Mouse (Mus musculus) lung, postnatal 36 days (tissue): ENCODE results near the gene Mki67.
"Not testable (repeated sequence)": the region's sequence is repeated elsewhere in the genome, so short reads cannot be mapped to it uniquely, and the experiment has no call there.

Experiments used
- DNase-seq: peaks from one replicate; pipeline ENCODE4 v3.0.0; 2022; ENCODE audit warnings: mixed read lengths

The Mki67 gene

DNA sequence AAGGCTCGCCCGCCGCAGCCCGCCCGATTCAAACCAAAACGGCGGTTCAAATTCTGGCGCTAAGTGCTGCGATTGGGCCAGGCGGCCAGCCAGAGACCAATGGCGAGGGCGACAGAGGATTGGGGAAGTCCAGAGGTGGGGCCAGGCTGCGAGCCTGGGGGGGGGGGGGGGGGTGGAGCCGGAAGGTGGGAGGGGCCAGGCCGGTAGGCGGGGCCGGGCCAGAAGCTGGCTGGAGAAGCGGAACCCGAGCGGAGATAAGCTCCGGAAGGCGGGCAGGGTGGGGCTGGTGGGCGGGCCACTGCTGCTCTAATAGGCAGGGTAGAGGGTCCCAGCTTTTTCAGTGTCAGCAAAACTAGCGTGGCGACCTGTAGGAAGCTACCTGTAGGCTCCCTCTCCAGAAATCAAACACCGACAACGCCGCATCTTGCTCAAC lies 300 bp upstream of the Mki67 start:
- peak; percentile 93 for DNase-seq

DNA sequence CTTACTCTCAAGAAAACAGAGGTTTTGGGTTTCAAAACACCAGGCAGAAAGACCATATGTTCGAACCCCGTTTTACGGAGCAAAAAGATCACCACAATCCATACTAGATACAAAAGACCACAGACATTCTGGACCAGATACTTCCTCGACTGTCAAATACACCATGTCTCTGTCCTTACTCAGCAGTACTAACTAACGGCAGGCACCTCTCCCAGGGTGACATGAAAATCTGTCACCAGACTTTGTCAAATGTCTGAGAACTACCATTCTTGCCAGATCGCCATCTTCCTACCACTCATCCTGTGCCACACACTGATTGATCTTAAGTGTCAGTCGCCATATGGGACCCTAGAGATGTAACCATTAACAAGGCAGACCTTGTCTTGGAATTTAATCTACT lies 995 bp downstream of the Mki67 start:
- DNase-seq = no peak

DNA sequence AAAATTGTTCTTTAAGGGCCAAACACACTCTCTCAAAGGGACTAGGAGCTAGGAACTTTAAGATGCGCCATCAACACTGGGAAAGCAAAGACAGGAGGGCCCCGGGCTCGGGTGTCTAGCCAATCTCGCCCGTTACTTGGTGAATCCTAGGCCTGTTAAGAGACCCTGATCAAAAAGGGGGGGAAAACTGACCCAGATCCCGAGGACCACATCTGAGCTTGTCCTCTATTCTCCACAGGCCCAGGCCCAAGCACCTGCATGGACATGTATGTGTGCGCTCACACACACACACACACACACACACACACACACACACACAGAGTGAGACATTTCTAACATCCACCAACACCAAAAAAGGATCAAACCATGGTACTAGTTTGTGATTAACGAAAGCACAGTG lies 2.8 kb downstream of the Mki67 start:
- no peak for DNase-seq

DNA sequence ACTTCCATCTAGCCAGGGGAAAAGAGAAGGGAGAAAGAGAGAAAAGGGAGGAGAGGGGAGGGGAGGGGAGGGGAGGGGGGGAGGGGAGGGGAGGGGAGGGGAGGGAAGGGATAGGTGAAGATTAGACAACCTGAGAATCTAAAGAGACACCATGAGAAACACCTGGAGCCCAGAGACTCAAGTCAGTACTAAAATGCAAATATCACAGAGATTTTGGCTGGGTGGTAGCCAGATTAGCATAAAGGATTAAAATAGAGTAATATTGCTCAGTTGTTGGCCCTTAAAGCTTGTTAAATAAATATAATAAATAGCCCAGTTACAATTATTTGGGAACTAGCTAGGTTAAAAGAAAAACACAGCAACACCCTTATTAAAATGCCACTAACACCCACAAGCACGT lies 3.6 kb downstream of the Mki67 start:
- DNase-seq = no peak

DNA sequence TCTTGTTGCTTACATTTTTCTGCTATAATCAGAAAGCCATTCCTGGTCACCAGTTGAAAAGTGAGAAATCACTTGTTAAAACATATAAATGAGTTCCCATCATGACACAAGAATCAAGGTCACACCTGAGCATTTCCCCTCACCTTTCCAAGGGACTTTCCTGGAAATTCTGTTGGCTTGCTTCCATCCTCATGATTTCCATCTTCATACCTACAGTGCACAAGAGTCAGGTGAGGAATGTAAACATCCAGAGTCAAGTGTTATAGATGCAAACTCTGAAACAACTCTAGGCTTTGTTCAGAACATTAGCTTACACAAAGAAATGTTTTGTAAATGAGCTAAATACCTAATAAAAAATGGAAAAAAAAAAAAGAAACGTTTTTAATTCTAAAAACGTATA lies 5.5 kb downstream of the Mki67 start:
- DNase-seq = no peak

DNA sequence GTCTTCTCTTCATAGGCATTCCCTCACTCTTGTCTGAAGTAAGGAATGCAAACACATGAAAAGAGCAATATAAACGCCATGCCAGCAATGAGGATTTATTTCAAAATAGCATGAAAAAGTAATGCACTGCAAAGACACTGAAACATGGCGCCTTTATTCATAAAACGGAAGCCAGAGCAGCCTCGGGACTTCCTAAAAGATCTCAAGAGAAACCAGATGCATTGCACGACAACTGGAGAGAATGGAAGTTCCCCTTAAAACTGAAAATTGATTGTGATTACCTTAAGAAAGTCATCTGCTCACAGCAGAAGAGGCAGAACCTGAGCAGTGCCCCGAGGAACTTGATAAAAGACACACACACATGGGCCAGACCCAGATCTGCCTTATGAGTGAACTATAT lies 10.4 kb downstream of the Mki67 start:
- no peak for DNase-seq

DNA sequence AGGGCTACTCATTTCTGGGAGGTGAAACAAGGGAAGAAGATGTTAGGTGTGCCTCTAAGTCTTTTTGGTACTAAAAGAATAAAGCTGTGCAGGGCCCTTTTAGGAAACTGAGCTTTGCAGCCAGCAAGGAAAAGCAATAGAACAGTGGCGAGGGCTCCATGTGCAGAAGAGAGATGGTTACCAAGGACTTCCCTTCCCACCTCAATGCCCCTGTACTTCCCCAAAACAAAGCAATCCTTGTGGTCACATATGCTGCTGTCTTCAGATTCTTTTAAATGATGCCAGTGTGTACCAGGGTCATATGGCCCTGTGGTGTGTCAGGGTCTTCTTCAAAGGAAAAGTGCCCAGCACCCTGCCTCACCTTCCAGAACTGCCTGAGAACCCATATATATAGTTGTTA lies 11.1 kb downstream of the Mki67 start:
- DNase-seq = no peak

DNA sequence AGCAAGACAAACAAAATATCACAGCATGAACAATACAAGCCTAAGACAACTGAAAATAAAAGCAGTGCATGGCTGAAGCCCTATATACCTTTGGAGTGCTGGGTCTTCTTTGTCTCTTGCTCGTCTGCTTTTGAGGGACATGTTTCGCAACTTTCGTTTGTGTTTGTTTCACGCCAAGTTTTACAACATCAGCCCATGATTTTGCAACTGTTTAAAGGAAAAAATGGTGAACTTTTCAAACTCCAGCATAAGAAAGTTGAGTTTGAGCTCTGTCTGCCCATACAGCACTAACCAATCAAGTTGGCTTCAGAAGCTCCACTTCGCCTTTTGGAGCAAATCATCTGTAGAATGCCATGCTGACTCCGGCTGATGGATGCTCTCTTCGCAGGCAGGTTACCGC lies 11.9 kb downstream of the Mki67 start:
- peak; percentile 22 for DNase-seq

DNA sequence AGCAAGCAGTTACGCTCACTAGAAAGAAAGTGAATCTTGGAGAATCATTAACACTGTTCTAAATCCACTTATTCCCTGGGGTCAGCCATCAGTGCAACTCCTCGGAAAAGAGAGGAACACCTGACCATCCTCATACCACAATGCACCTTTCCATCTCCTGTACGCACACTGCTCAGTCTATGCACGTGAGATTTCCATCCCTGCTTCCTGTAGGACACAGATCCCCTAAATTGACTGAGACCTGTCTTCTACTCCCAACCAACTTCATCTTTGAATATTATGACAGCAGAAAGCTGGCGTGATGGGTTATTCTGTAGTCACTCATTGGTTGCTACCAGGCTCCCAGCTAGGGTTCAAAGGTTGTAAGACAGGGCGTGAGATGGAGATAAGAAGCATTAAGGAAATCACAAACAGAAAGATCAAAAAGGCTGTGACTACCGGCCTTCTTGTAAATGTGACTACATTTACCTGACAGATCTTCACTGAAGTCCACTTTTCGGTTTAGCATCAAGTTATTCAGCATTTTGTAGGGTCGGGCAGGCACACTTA lies 12.5 kb downstream of the Mki67 start:
- no peak for DNase-seq

DNA sequence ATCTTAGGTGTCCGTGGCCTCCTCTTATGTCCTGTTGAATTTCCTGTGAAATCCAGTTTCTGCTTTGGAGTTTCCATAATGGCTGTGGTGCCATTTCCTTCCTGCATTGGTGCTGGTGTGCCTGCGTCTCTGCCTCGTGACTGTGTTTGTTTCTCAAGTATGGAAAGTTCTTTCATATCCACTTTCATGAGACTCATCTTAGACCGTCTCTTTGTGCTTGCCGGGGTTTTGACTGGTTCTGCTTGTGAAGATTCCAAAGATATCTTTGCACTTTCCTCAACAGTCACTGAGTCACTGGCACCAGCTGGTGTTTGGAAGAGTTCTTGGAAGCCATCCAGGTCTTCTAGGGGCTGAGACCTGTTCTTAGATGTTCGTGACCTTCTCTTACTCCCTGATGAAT lies 16.8 kb downstream of the Mki67 start:
- not testable (repeated sequence) for DNase-seq

DNA sequence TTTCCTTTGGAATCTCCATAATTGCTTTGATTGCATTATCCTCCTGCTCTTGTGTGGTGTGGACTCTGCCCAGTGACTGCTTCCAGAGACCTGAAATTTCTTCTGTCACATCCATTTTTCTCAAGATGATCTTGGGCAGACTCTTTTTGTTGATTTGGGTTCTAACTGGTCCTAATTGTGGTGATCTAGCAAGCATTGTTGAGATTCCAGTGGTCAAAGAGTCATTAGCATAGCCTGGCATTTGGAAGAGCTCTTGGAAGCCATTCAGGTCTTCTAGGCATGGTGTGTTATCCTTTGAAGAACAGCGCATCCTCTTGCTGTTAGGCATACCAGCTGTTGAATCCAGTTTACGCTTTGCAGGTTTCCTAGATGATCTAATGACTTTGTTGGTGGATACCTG lies 17.8 kb downstream of the Mki67 start:
- DNase-seq = no peak

DNA sequence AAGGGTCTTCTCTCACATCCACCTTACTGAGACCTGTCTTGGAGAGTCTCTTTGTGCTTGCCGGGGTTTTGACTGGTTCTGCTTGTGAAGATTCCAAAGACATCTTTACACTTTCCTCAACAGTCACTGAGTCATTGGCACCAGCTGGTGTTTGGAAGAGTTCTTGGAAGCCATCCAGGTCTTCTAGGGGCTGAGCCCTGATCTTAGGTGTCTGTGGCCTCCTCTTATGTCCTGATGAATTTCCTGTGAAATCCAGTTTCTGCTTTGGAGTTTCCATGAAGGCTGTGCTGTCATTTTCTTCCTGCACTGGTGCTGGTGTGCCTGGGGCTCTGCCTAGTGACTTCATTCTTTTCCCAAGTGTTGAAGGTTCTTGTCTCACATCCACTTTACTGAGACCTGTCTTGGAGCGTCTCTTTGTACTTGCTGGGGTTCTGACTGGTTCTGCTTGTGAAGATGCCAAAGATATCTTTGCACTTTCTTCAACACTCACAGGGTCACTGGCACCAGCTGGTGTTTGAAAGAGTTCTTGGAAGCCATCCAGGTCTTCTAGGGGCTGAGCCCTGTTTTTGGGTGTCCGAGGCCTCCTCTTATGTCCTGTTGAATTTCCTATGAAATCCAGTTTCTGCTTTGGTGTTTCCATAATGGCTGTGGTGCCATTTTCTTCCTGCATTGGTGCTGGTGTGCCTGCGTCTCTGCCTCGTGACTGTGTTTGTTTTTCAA lies 19.0 kb downstream of the Mki67 start:
- peak; percentile 39 for DNase-seq

DNA sequence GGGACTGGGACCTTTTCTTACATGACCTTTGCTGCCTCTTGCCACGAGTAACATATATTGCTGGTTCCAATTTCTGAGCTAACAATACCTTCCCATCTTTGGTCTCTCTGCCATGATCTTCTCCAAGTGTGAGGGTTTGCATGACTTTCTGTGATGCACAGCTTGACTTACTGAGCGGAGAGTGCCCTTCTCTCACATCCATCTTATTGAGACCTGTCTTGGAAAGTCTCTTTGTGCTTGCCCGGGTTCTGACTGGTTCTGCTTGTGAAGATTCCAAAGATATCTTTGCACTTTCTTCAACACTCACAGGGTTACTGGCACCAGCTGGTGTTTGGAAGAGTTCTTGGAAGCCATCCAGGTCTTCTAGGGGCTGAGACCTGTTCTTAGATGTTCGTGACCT lies 20.0 kb downstream of the Mki67 start:
- no peak for DNase-seq

DNA sequence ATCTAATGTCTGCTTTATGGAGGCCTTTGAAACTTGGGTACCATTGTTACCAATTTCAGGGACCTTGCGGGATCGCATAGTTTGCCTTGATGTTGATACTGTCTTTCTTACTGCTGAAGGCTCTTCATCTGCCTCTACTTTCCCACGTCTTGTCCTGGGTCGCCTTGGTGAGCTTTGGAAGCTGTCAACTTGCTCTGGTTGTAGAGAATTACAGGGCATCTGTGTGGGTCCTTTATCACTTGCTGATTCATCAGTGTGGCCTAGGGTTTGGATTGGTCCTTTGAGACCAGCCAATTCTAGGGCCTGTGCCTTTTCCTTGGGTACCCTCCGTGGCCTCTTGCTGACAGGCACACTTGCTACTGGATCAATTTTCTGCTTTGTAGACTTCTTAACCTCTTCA lies 21.4 kb downstream of the Mki67 start:
- DNase-seq = no peak

DNA sequence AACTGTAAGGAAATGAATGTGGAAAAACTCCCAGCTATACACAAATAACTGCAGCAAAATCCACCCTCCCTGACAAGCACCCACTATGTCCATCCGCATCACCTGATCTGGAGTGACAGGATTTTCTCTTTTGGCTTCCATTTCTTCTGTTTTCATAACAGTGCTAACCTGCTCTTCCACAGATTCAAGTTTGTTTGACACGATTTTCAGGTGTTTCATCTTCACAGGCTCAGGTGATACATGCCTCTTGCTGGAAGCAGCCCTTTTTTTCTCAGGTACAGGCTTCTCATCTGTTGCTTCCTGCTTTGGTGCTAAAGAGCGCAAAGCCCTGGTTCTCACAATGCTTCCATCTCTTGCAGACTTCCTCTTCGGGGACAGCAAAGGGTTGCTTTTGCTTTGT lies 22.0 kb downstream of the Mki67 start:
- DNase-seq = no peak

DNA sequence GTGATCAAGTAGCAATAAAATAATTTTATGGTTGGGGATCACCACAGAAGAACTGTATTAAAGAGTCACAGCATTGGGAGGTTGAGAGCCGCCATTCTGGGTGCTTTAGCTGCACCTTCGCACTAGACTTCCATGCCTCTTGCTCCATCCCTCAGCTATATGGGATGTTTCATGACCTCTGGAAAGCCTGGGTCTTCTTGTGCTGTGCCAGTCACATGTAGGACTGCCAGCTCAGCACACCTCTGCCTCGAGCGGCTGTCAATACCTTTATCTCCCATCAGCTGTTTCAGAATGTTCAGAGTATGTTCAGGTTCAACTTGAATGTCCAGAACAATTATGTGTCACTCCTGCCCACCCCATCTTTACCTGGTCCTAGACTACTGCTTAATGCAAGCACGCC lies 24.2 kb downstream of the Mki67 start:
- no peak for DNase-seq

DNA sequence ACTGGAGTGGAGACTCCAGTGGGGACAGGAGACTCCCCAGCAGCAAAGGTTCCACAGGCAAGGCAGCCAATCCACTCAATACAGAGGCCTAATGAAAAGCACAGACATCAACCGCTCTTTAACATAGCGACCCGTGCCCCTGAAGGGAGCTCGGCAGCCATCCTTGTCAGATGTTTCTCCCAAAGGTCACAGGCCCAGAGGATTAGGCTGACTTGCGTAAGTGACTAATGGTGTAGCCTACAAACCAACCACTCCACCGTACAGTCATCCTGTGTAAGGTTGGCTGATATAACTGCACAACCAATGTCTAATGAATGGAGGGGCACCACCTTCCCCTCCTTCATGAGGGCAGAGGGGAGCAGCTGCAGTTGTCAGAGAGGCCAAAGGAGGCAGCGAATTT lies 26.8 kb downstream of the Mki67 start:
- DNase-seq = no peak

DNA sequence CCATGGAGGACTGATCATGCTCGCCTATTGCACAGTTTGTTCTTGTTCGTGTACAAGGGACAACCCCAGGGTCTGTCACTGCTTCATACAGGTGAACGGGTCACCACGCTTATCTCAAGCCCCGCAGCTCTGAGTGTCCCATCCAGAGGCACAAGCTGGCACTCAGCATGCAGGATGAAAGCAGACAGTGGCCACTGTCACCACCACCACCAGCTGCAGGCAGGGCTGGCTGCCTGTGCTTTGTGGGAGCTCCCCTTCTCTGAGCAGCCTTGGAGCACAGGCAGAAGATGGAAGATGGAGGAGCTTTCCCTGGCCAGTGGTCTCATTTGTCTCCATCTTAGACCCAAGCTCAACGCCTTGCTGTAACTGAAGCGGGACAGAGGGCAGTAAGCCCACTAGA lies 31.2 kb downstream of the Mki67 start:
- DNase-seq = no peak

DNA sequence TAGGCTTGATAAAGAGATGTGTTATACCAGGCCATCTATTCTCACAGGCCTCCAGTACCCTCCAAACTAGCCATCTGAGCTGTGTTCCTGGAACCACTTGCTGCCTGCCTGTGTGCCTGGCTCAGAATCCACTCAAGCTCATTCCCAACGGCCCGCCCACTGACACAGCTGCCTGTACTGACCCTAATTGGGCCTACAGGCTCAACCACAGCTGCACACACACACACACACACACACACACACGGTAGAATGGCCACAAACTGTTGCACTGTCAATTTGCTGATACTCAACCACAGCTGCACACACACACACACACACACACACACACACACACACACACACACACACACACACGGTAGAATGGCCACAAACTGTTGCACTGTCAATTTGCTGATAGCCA lies 32.1 kb downstream of the Mki67 start:
- not testable (repeated sequence) for DNase-seq

DNA sequence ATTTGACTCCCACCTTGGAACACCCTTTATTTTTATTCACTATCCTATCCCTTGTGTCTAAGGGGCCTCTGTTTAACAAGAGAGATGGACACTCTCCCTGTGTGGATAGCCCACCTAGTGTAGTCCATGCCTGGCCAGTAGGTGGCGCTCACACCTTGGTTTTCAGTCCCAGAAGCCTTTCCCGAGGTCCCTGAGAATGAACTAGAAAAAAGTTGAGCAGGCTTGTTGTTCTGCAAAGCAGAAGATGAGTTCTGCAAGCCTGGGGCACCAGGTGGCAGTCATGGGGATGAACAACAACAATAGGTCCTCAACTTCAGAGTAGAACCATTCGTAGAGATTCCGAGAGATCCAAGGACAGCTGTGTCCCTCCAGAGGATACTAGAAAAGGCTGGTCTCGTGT lies 35.8 kb downstream of the Mki67 start:
- peak; percentile 71 for DNase-seq

DNA sequence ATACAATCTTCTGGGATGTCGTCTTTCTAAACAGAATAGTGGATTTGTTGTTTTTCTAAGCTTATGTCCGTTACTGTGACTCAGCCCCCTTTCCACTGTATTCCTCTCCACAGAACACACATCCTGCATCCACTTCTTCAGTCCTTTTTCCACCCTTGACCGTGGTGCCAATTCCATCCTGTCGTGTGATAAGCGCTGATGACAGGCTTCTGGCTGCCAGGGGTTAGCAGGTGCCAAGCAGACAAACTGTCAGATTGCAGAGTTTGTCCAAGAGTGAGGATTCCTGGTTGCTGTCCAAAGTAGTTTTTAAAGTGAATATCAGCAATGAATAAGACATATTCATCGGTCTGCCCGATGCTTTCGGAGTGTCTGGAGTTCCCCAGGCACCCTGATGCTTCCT lies 39.4 kb downstream of the Mki67 start:
- no peak for DNase-seq

DNA sequence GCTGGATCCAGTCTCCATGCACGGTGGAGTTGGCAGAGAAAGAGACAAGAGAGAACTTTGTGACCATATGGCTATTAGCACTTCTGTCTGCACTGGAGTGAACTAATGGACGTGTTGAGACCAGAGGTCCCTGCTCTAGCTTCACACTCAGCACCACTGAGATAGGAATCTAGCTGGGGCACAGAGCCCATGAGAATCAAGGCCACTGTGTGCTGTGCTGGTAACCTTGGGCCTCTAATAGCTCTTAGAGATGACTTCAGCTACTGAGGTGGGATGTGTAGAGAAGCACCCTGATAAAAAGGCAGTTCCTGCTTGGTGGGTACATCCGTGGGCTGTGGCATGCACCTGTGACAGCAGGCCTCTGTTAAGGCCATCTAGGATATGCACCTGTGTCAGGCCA lies 42.6 kb downstream of the Mki67 start:
- no peak for DNase-seq

DNA sequence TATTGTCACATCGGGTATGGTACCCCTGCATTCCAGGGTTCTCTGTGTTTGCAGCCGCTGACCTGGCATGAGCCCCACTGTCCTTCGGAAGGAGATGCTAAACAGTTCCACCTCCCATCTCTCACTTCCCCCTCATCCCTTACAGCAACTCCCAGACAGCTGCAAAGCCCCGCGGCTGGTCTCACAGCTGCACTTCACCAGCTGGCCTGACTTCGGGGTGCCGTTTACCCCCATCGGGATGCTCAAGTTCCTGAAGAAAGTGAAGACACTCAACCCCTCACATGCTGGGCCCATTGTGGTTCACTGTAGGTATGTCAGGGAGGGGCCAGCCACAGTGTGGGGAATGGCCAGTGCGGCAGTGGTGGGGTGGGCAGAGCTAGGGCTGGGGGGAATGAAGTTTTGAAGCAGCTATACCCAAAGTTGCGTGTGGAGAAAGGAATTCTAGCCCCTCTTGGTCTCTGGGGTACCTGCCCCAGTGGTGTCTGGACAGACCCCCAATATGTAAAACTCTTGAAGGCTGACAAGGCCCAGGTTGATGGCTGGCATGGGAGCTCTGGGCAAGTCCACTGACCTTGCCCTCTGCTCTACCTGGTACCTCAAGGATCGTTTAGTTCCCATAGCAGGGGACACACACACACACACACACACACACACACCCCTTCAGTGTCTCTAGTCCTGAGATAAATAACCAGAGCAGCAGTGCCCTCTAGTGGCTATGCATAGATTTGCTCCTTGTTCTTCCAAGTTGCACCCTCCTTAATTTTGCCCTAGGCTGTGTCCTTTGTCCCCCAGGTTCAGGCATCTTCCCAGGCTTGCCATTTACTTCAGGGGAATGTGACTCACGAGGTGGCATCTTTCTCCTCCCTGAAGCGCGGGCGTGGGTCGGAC lies 47.1 kb downstream of the Mki67 start:
- DNase-seq = peak; percentile 79

DNA sequence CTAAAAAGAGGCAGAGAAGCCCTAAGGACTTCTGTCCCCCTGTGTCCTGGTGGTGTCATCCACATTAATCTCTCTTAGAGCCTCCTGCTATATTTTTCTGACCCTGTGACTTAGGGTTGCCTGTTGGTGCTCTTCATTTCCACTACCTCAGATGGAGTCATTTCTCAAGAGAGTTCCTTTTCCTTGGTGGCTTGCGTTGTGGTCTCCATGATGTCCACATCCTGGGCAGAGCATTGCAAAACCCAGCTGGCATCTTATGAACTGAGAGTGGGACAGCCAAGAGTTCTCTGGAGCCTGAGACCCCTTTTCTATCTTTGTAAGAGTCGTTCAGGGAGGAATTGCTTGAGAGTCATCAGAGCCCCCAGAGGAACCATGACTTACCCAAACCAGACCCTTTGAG lies 49.8 kb downstream of the Mki67 start:
- DNase-seq = peak; percentile 32
